Mouse (Mus musculus) forebrain, embryonic 16.5 days (tissue): Measurements from ENCODE around the gene Atp2c1. TPM values are rescaled to one million over a fixed set of nuclear protein-coding genes. Genes with fewer than 3 reads are reported as not detected.

Experiments used
- ATAC-seq: fragments of 200-750 bp; cut with Nextera tagmentation; 2 replicates; pipeline ENCODE4 v1.8.0; 2017; ENCODE audit warnings: mild to moderate bottlenecking, moderate library complexity
- H3K27ac ChIP-seq: fragments of 300-500 bp; sonication (generic); 2 replicates; pipeline ENCODE4 v1.5.1; 2014; ENCODE audit warnings: low read length, control low read depth
- H3K27me3 ChIP-seq: fragments of 300-500 bp; sonication (generic); replicated peaks from 2 replicates; pipeline ENCODE4 v1.6.1; 2014; ENCODE audit warnings: low read length; ENCODE audit not compliant: control insufficient read depth, insufficient read depth
- H3K36me3 ChIP-seq: fragments of 300-500 bp; sonication (generic); 2 replicates; pipeline ENCODE4 v1.6.1; 2014; ENCODE audit not compliant: control insufficient read depth, insufficient read depth
- H3K4me1 ChIP-seq: fragments of 300-500 bp; sonication (generic); replicated peaks from 2 replicates; pipeline ENCODE4 v1.6.1; 2014; ENCODE audit warnings: low read length; ENCODE audit not compliant: control insufficient read depth, insufficient read depth
- H3K4me2 ChIP-seq: fragments of 300-500 bp; sonication (generic); 2 replicates; pipeline ENCODE4 v1.6.1; 2014; ENCODE audit warnings: mild to moderate bottlenecking, low read length, control low read depth
- H3K4me3 ChIP-seq: fragments of 300-500 bp; sonication (generic); replicated peaks from 2 replicates; pipeline ENCODE4 v1.5.1; 2014; ENCODE audit warnings: mild to moderate bottlenecking, low read length, control low read depth
- H3K9ac ChIP-seq: fragments of 300-500 bp; sonication (generic); replicated peaks from 2 replicates; pipeline ENCODE4 v1.6.1; 2014; ENCODE audit warnings: low read depth, low read length, control low read depth
- H3K9me3 ChIP-seq: fragments of 300-500 bp; sonication (generic); 2 replicates; pipeline ENCODE4 v1.6.1; 2016; ENCODE audit warnings: low read length; ENCODE audit not compliant: control insufficient read depth
- WGBS: fragments of 180-500 bp; shearing (Covaris S2); extraction: QIAGEN DNeasy Blood & Tissue Kit; methylation state at CpG from one replicate; pipeline ENCODE4 v1.1.7; 2014; 5-methylcytosine and 5-hydroxymethylcytosine counted together
- polyA plus RNA-seq: library from polyadenylated mRNA; unstranded; fragments of >200 nt; fragmentation: Nextera tagmentation; extraction: Ambion mirVana; gene quantifications from 2 replicates; pipeline ENCODE4 v1.2.1, GENCODE M21; 2015

Gene Atp2c1
- polyA plus RNA-seq, 1 experiment from 2014 or later: 96.2 TPM

DNA sequence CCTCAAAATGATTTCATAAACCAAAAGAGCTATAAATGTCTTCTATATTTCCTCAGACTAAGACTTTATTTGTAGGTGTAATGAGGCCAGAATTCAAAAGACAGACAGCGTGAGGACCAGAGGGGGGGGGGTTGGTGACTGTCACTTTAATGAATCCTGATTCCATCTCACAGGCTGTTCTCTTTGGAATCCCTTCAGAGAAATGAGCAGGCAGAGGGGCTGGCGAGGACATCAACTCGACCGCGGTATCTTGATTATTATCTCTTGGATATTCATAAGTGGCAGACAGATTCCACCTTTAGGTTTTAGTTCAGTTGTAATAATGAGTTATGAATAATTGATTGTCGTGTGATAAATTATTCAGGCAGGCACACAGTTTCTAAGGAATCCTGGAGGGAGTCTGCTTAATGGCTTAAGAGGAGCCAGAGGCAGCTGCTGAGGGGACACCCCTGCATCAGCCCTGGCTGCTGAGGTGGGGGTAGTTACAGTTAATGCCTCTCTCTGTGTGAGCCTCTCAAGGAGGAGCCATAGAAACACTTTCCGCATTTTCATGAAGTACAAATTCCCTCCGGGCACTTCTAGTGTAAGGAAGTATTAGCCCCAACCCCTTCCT lies 147.5 kb downstream of the Atp2c1 start:
- Histone ChIP-seq H3K4me1 (peaks cover 20% of the 10 kb centered on the region), H3K9me3 (no peaks in the 10 kb centered on the region), H3K27me3 (no peaks in the 10 kb centered on the region), H3K27ac (no peak overlapping the region), H3K4me2 (no peak overlapping the region), H3K36me3 (no peaks in the 10 kb centered on the region), H3K4me3 (no peak overlapping the region), H3K9ac (no peak overlapping the region)
- 42% methylated on average over 8 of the region's 8 CpGs for WGBS
- peak; percentile 58 for ATAC-seq

DNA sequence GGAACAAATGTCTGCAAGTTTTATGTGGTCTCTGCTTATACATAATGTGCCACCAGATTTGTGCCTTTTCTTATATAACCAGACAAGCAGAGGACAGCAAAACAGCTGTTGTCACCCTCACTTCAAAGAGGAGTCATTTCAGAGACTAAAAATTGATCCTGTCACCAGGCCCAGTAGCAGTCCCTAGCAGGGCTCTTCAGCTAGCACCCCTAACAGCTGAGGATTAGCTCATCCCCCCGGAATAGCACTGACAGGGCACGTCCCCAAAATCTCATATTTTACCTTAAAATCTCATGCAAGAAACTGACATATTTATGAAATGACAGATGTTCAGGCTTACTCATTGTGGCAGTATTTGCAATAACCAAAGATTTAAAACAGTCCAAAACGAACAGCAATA lies 149.5 kb downstream of the Atp2c1 start:
- no peak for ATAC-seq
- Histone ChIP-seq H3K27me3 (no peaks in the 10 kb centered on the region), H3K27ac (no peak overlapping the region), H3K4me3 (no peak overlapping the region), H3K4me1 (peaks cover 20% of the 10 kb centered on the region), H3K4me2 (no peak overlapping the region), H3K9ac (no peak overlapping the region), H3K9me3 (no peaks in the 10 kb centered on the region), H3K36me3 (no peaks in the 10 kb centered on the region)
- 57% methylated on average over 3 of the region's 3 CpGs for WGBS

DNA sequence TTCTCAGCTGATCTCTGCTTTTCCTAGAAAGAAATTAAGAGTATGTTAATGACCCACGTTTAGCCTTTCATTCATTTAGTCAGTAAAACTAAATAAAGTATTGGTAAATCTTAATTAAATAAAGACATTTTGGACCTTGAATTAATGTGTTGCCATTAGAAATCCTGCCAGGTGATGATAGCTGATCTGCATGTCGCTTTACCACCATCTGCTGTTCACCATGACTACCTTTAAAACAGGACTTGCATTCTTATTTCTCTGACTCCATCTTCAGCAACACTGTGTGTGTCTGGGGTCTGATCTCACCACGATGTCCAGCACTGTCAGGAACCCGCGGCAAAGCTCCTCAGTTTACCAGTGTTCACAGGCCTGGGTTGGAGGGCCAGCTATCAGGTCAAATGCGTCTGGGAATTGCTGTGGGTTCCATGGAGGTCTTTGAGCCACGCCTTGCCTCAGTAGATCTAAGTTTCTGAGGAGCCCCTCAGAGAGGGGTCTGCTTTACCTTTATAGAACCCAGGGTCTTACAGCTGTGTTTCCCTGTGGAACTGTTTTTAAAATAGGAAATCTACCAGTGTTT lies 150.1 kb downstream of the Atp2c1 start:
- no peak overlapping the region for H3K4me2 ChIP-seq

DNA sequence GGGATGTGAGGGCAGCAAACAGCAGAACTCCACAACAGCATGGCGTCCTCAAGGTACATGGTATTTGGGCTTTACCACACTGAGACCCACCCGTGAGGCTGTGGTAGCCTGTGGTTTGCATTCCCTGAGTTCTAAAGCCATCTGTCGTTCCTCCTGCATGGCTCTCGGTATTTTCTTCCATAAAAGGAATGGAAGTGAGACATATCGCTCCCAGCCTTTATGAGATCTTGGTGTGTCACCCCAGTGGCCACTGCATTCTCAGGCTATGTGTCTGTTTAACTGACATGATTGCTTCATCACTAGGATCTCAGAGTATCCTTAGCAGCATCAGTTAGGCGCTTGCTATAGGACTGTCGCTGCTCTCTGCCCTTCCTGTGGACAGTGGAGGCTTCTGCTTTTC lies 150.7 kb downstream of the Atp2c1 start:
- Histone ChIP-seq H3K27ac (no peak overlapping the region), H3K9me3 (no peaks in the 10 kb centered on the region), H3K9ac (no peak overlapping the region), H3K27me3 (no peaks in the 10 kb centered on the region), H3K36me3 (no peaks in the 10 kb centered on the region), H3K4me1 (peaks cover 20% of the 10 kb centered on the region), H3K4me3 (no peak overlapping the region), H3K4me2 (no peak overlapping the region)
- 72% methylated on average over 7 of the region's 7 CpGs for WGBS
- no peak for ATAC-seq

More for the DNA sequence above, 150.1 kb downstream of the Atp2c1 start:
- H3K27ac ChIP-seq: no peak overlapping the region
- ATAC-seq: no peak
- no peaks in the 10 kb centered on the region for H3K9me3 ChIP-seq
- H3K4me1 ChIP-seq: peaks cover 20% of the 10 kb centered on the region
- no peak overlapping the region for H3K4me3 ChIP-seq
- H3K9ac ChIP-seq: no peak overlapping the region
- no peaks in the 10 kb centered on the region for H3K27me3 ChIP-seq
- no peaks in the 10 kb centered on the region for H3K36me3 ChIP-seq
- 77% methylated on average over 7 of the region's 7 CpGs for WGBS

DNA sequence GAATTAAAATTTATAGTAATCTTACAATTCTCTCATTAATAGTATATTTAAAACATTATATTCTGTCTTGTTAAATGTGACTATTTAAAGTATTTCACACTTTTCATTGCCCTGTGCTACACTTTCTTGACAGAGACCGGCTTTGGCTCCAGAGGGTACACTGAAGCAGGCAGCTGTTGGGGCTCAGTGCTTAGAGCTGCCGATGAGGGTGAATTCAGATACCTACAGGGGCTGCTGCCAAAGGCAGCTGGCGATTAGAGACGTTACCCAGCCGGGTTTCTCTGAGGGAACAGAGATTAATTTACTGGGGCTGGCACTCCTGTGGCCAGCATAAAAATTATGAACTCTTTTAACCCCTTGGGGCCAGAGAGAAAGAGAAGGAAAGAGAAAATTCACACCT lies 152.8 kb downstream of the Atp2c1 start:
- H3K4me1 ChIP-seq: peaks cover 14% of the 10 kb centered on the region
- H3K27me3 ChIP-seq: no peaks in the 10 kb centered on the region
- H3K27ac ChIP-seq: no peak overlapping the region
- H3K4me3 ChIP-seq: no peak overlapping the region
- 41% methylated on average over 5 of the region's 5 CpGs for WGBS
- no peaks in the 10 kb centered on the region for H3K9me3 ChIP-seq
- ATAC-seq: no peak
- no peak overlapping the region for H3K4me2 ChIP-seq
- no peaks in the 10 kb centered on the region for H3K36me3 ChIP-seq
- H3K9ac ChIP-seq: no peak overlapping the region

DNA sequence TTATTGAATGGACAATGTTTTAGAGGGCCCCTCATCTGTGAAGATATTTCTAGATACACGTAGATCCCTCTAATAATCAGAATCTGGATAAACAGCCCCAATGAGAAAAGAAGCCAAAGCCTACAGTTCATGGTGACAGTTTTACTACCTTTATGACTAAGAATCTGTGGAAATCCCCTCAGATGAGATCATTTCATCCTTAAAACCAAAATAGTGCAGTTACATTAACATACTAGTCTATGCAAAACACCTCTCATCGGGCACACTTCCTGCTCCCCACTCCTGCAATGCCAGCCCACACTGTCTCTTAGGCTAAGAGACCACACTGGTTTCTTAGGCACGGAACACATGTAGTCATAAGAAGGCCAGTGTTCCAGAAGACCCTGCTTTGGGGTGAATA lies 158.5 kb downstream of the Atp2c1 start:
- no peak for ATAC-seq
- Histone ChIP-seq H3K4me1 (0 out of 2 replicates have a peak, but pooled peaks cover 2% of the 10 kb centered on the region), H3K9me3 (no peaks in the 10 kb centered on the region), H3K36me3 (no peaks in the 10 kb centered on the region), H3K4me3 (no peak overlapping the region), H3K27me3 (no peaks in the 10 kb centered on the region), H3K4me2 (no peak overlapping the region), H3K27ac (no peak overlapping the region), H3K9ac (no peak overlapping the region)
- WGBS: 90% methylated on average over 3 of the region's 3 CpGs

DNA sequence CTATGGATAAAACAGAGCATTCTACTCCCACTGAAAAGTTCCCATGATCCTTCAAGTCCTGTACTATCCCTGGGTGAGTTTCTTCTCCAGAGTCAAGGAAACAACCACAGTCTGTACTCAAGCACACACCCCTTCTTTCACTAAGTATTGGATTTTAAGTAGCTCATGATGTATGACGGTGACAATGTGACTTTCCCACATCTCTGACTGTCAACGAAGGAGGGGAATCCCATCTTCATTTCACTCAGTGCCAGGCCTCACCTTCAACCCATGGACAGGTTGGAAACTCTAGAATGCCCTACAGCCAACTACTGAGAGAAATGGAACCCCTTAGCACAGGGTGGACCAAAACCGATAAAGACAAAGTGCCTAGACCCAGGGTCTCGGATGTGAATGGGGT lies 160.9 kb downstream of the Atp2c1 start:
- H3K36me3 ChIP-seq: no peaks in the 10 kb centered on the region
- H3K4me1 ChIP-seq: 0 out of 2 replicates have a peak, but pooled peaks cover 2% of the 10 kb centered on the region
- no peak overlapping the region for H3K4me3 ChIP-seq
- ATAC-seq: no peak
- H3K9me3 ChIP-seq: no peaks in the 10 kb centered on the region
- H3K9ac ChIP-seq: no peak overlapping the region
- no peak overlapping the region for H3K27ac ChIP-seq
- WGBS: 95% methylated on average over 4 of the region's 4 CpGs
- no peak overlapping the region for H3K4me2 ChIP-seq
- no peaks in the 10 kb centered on the region for H3K27me3 ChIP-seq

DNA sequence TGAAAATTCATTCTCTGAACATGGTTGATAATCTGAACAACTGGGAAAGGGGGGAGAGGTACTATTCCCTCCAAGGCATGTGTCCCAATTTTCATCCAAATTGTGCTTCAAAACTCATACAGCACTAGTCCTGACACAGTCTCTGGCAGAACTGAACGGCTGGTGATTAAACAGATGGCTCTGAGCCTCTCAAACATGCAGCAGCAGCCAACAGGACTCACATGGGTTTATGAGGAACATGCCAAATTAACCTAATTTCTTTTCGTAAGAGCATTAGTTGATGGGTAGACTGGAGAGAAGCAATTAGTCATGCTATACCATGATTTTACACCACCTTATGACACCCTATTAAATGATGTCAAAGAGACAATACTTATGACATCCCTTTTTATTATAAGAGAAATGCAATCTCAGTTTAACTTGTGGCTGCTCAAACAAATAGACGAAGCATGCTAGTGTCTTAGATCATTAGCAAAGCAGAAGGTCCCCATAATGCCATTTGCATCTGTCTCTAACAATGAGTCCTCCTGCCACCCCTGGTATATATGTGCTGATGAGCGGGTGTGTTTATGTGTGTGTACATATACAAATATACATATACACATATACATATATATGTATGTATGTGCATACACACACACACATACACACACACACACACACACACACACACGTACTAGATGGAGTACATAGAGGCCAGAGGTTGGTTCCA lies 163.4 kb downstream of the Atp2c1 start:
- ATAC-seq: peak; percentile 89
- peaks cover 2% of the 10 kb centered on the region; the same call in 1 of the 2 replicates for H3K4me1 ChIP-seq
- H3K36me3 ChIP-seq: no peaks in the 10 kb centered on the region
- H3K4me3 ChIP-seq: no peak overlapping the region
- WGBS: 56% methylated on average over 5 of the region's 5 CpGs
- H3K9me3 ChIP-seq: no peaks in the 10 kb centered on the region
- no peak overlapping the region for H3K27ac ChIP-seq
- H3K4me2 ChIP-seq: no peak overlapping the region
- H3K27me3 ChIP-seq: no peaks in the 10 kb centered on the region
- H3K9ac ChIP-seq: no peak overlapping the region

DNA sequence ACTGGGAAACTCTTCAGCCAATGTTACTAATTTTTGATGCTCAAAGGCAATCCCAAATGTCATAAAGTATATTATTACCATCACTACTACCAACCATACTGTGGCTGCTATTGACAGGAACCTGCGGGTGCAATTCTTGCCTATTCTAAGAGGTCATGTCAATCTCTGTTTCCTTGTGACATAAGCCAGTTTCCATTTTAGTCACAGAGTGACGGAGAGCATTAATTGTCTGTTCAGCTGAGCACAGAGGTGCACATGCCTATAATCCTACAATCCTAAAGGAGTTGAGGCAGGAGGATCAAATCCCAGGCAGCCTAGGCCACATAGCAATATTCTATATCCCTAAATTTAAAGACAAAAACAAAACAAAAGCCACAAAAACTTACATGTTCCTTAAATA lies 164.9 kb downstream of the Atp2c1 start:
- Histone ChIP-seq H3K9ac (no peak overlapping the region), H3K36me3 (no peaks in the 10 kb centered on the region), H3K4me2 (no peak overlapping the region), H3K27ac (no peak overlapping the region), H3K4me1 (peaks cover 2% of the 10 kb centered on the region; the same call in 1 of the 2 replicates), H3K27me3 (no peaks in the 10 kb centered on the region), H3K4me3 (no peak overlapping the region), H3K9me3 (no peaks in the 10 kb centered on the region)
- WGBS: 78% methylated on average over 2 of the region's 2 CpGs
- ATAC-seq: no peak
